In the genomic region with DNA sequence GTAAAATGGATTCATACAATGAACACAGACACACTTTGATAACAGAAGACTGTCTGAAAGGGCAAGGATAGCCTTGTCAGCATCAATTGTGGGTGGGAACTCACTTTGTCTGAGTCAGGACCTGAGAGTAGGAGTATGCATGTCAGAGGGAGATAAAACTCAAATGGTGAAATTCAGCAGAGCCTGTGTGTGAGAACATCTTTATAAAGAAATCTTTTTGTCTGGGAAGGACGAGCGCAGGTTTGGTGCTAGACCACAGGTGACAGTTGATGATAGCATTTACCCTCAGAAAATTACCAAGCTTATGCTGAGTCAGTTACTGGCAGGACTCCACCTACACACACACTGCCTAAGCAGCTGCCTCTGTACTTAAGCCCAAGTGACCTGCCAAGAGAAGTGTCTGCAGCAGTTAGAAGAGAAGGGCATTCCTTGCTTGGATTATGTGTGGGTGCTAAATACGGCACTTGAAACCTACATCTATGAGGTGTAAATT, we compare ENCODE assay signal across 8 mouse cellular contexts. TPM values are rescaled to one million over a fixed set of nuclear protein-coding genes. Genes with fewer than 3 reads are reported as not detected.
A peak's percentile ranks its signal among the peaks of the same experiment; 100 is the strongest.
DNase-seq lines count a peak whose midpoint lies in the region; ATAC-seq lines count a peak whose summit lies in the region.

No protein-coding gene starts in this region.

- no peaks in the 10 kb centered on the region for H3K4me1 ChIP-seq in forebrain, embryonic 14.5 days (ENCODE audit: control insufficient read depth, insufficient read depth, low read length)
- H3K4me1 ChIP-seq in forebrain, embryonic 16.5 days (replicated peaks; ENCODE audit: control insufficient read depth, insufficient read depth, low read length): no peaks in the 10 kb centered on the region
- H3K4me1 ChIP-seq in liver, embryonic 15.5 days (replicated peaks): peaks cover 8% of the 10 kb centered on the region; the same call in 1 of the 2 replicates
- no peaks in the 10 kb centered on the region for H3K4me1 ChIP-seq in midbrain, embryonic 15.5 days

- no peaks in the 10 kb centered on the region for H3K36me3 ChIP-seq in forebrain, embryonic 14.5 days (ENCODE audit: control insufficient read depth, insufficient read depth, low read length)
- no peaks in the 10 kb centered on the region for H3K36me3 ChIP-seq in forebrain, embryonic 16.5 days (ENCODE audit: control insufficient read depth, insufficient read depth)
- no peaks in the 10 kb centered on the region for H3K36me3 ChIP-seq in liver, embryonic 15.5 days (replicated peaks)
- H3K36me3 ChIP-seq in midbrain, embryonic 15.5 days (replicated peaks): no peaks in the 10 kb centered on the region

- H3K9ac ChIP-seq in forebrain, embryonic 14.5 days (ENCODE audit: low read length): no peak overlapping the region
- H3K9ac ChIP-seq in forebrain, embryonic 16.5 days (replicated peaks; ENCODE audit: low read depth, low read length): no peak overlapping the region
- no peak overlapping the region for H3K9ac ChIP-seq in liver, embryonic 15.5 days
- no peak overlapping the region for H3K9ac ChIP-seq in midbrain, embryonic 15.5 days

- ATAC-seq in forebrain, embryonic 14.5 days: no peak
- no peak for ATAC-seq in forebrain, embryonic 16.5 days
- peak; percentile 90 for ATAC-seq in liver, embryonic 15.5 days (ENCODE audit: insufficient read depth)
- ATAC-seq in midbrain, embryonic 15.5 days (replicated peaks): no peak

- H3K4me2 ChIP-seq in forebrain, embryonic 14.5 days (ENCODE audit: low read length): no peak overlapping the region
- H3K4me2 ChIP-seq in forebrain, embryonic 16.5 days (ENCODE audit: low read length): no peak overlapping the region
- no peak overlapping the region for H3K4me2 ChIP-seq in liver, embryonic 15.5 days
- H3K4me2 ChIP-seq in midbrain, embryonic 15.5 days: no peak overlapping the region

- DNase-seq in forebrain, embryonic 14.5 days (ENCODE audit: low spot score): peak; percentile 3
- DNase-seq in CD4-positive helper T cell, adult 2 months (ENCODE audit: low read depth, low spot score): peak; percentile 58
- peak; percentile 46 for DNase-seq in fat pad, adult 2 months (ENCODE audit: extremely low read depth, low read depth, low spot score)
- DNase-seq in urinary bladder, postnatal 25 days (ENCODE audit: low spot score): no peak
- no peak for DNase-seq in kidney, postnatal 36 days

- WGBS in forebrain, embryonic 14.5 days: 80% methylated on average over 3 of the region's 3 CpGs
- WGBS in forebrain, embryonic 16.5 days: 78% methylated on average over 3 of the region's 3 CpGs
- 32% methylated on average over 3 of the region's 3 CpGs for WGBS in liver, embryonic 15.5 days (ENCODE audit: insufficient replicate concordance)
- 92% methylated on average over 3 of the region's 3 CpGs for WGBS in midbrain, embryonic 15.5 days

- no peak overlapping the region for H3K27ac ChIP-seq in forebrain, embryonic 14.5 days (ENCODE audit: low read depth, low read length)
- H3K27ac ChIP-seq in forebrain, embryonic 16.5 days (ENCODE audit: low read length): no peak overlapping the region
- H3K27ac ChIP-seq in liver, embryonic 15.5 days (replicated peaks): no peak overlapping the region
- no peak overlapping the region for H3K27ac ChIP-seq in midbrain, embryonic 15.5 days

- no peak overlapping the region for H3K4me3 ChIP-seq in forebrain, embryonic 14.5 days (ENCODE audit: low read depth, low read length)
- no peak overlapping the region for H3K4me3 ChIP-seq in forebrain, embryonic 16.5 days (replicated peaks; ENCODE audit: low read length)
- H3K4me3 ChIP-seq in liver, embryonic 15.5 days (replicated peaks): no peak overlapping the region
- no peak overlapping the region for H3K4me3 ChIP-seq in midbrain, embryonic 15.5 days

- H3K9me3 ChIP-seq in forebrain, embryonic 14.5 days (replicated peaks; ENCODE audit: control insufficient read depth, low read length): no peaks in the 10 kb centered on the region
- no peaks in the 10 kb centered on the region for H3K9me3 ChIP-seq in forebrain, embryonic 16.5 days (ENCODE audit: control insufficient read depth, low read length)
- no peaks in the 10 kb centered on the region for H3K9me3 ChIP-seq in liver, embryonic 15.5 days (replicated peaks)
- no peaks in the 10 kb centered on the region for H3K9me3 ChIP-seq in midbrain, embryonic 15.5 days

- H3K27me3 ChIP-seq in forebrain, embryonic 14.5 days (replicated peaks; ENCODE audit: control insufficient read depth, insufficient read depth, low read length): no peaks in the 10 kb centered on the region
- no peaks in the 10 kb centered on the region for H3K27me3 ChIP-seq in forebrain, embryonic 16.5 days (replicated peaks; ENCODE audit: control insufficient read depth, insufficient read depth, low read length)
- no peaks in the 10 kb centered on the region for H3K27me3 ChIP-seq in liver, embryonic 15.5 days
- no peaks in the 10 kb centered on the region for H3K27me3 ChIP-seq in midbrain, embryonic 15.5 days (replicated peaks)

RNA-seq across cellular contexts. Expression of a gene that starts 45.9 kb away (rescaled TPM):
- 6.1 and 8.5 TPM in 2 replicates for polyA plus RNA-seq in forebrain, embryonic 14.5 days (2014; fragmentation: Nextera tagmentation; extraction: Ambion mirVana)
- 11.8 and 13.0 TPM in 2 replicates for polyA plus RNA-seq in forebrain, embryonic 16.5 days (2015; fragmentation: Nextera tagmentation; extraction: Ambion mirVana)
- polyA plus RNA-seq in liver, embryonic 15.5 days (2015; fragmentation: Nextera tagmentation; extraction: Ambion mirVana): 15.5 and 18.2 TPM in 2 replicates
- polyA plus RNA-seq in midbrain, embryonic 15.5 days (2015; fragmentation: Nextera tagmentation; extraction: Ambion mirVana): 7.4 and 7.7 TPM in 2 replicates

Comparison
In these comparisons a context has a peak if more than half of its experiments do, and no peak if none do; other contexts are left out.
1. DNase-seq: peak in forebrain, embryonic 14.5 days (single experiment), CD4-positive helper T cell, adult 2 months (single experiment) and fat pad, adult 2 months (single experiment); none in urinary bladder, postnatal 25 days (single experiment) and kidney, postnatal 36 days (0 of 2).